19 mouse cellular contexts compared by ENCODE assay signal in the genomic region with DNA sequence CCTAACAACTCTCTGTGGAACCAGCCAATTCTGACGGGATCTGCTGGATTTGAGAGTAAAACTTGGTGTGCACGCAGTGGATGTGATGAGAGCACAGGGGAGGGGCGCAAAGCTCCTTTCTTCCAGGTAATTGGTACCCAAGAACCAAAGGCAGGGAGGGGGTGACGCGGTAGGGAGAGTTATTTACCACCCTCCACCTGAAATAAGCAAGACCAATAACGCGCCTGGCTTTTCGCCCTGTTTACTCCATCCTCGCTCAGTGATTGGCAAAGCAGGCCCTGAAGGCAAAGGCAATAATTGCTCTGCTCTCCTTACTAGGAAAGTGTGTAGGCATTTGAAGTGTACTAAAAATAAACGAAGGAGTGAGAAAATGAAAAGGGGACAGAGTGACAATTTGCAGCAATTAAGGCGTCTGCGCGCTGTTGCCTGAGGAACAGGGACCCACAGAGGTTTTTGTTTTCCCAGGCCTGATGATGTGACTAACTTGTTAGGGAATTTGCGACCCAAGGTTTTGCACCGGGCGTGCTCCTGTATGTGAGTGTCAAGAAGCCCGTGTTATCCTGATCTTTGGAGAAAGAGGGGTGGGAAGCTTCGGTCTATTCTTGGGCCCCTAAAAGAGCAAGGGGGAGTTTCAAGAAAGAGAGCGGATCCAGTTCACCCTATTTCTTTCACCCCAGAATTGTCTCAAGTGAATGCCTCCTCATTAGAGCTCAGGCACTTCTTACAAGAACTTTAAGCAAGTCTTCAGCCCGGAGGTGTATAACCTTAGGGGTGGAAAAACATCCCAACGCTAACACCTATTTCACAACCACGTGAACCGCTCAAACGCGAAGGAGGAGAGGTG. TPM values are rescaled to one million over a fixed set of nuclear protein-coding genes. Genes with fewer than 3 reads are reported as not detected.
A peak's percentile ranks its signal among the peaks of the same experiment; 100 is the strongest.
DNase-seq lines count a peak whose midpoint lies in the region; ATAC-seq and TF ChIP-seq lines count a peak whose summit lies in the region.
"Had no signal": no experiment of that assay in that cellular context is flagged by ENCODE, and none has a peak within 500 bp of the region (broad histone marks: within the 10 kb centered on the region; RNA-seq: fewer than 3 reads in every experiment).

No protein-coding gene starts in this region.

- no peak for TF ChIP-seq CTCF in midbrain, postnatal 0 days (IDR thresholded peaks at IDR 0.05)
- TF ChIP-seq CTCF in layer of hippocampus, adult 2 months (conservative IDR thresholded peaks at IDR 0.05), result no peak

- peaks cover 14% of the 10 kb centered on the region for H3K4me1 ChIP-seq in midbrain, embryonic 10.5 days
- H3K4me1 ChIP-seq in midbrain, postnatal 0 days (ENCODE audit: insufficient read depth, low read length), result no peaks in the 10 kb centered on the region
- peaks cover 14% of the 10 kb centered on the region; the same call in 1 of the 2 replicates for H3K4me1 ChIP-seq in embryonic facial prominence, embryonic 12.5 days
- H3K4me1 ChIP-seq in limb, embryonic 12.5 days (replicated peaks), result peaks cover 37% of the 10 kb centered on the region
- H3K4me1 ChIP-seq: neural tube, embryonic 12.5 days had no signal

- DNase-seq in midbrain, embryonic 10.5 days (ENCODE audit: low spot score), result peak; percentile 24
- DNase-seq in midbrain, postnatal 0 days (ENCODE audit: low spot score), result no peak
- peak; percentile 23 for DNase-seq in retina, embryonic 14.5 days (ENCODE audit: low spot score)
- no peak for DNase-seq in cerebellum, postnatal 4 days (ENCODE audit: low spot score in 2 of 2)
- DNase-seq in layer of hippocampus, adult 2 months (ENCODE audit: low spot score in 2 of 2), result no peak
- no peak for DNase-seq in spleen, adult 12 weeks (ENCODE audit: low spot score)
- DNase-seq: cerebellum, adult 2 months; kidney, adult 2 months; kidney, postnatal 4 days; liver; lung, embryonic 14.5 days had no signal

- H3K9ac ChIP-seq in midbrain, postnatal 0 days (replicated peaks; ENCODE audit: low read length, poor library complexity, severe bottlenecking), result no peak overlapping the region
- H3K9ac ChIP-seq in embryonic facial prominence, embryonic 12.5 days, result no peak overlapping the region
- no peak overlapping the region for H3K9ac ChIP-seq in limb, embryonic 12.5 days (replicated peaks)
- H3K9ac ChIP-seq: lung, embryonic 14.5 days; neural tube, embryonic 12.5 days had no signal

- H3K27ac ChIP-seq in midbrain, embryonic 10.5 days (replicated peaks), result no peak overlapping the region
- no peak overlapping the region for H3K27ac ChIP-seq in midbrain, postnatal 0 days (ENCODE audit: low read depth, low read length)
- H3K27ac ChIP-seq in embryonic facial prominence, embryonic 12.5 days, result peak overlapping the region; percentile 70; the same call in 1 of the 2 replicates
- no peak overlapping the region for H3K27ac ChIP-seq in limb, embryonic 12.5 days
- H3K27ac ChIP-seq in layer of hippocampus, adult 2 months, result no peak overlapping the region
- H3K27ac ChIP-seq: neural tube, embryonic 12.5 days; stomach, postnatal 0 days had no signal

- H3K4me3 ChIP-seq in midbrain, embryonic 10.5 days, result no peak overlapping the region
- H3K4me3 ChIP-seq in midbrain, postnatal 0 days (ENCODE audit: low read depth, low read length), result no peak overlapping the region
- no peak overlapping the region for H3K4me3 ChIP-seq in embryonic facial prominence, embryonic 12.5 days
- H3K4me3 ChIP-seq in limb, embryonic 12.5 days (replicated peaks), result no peak overlapping the region
- no peak overlapping the region for H3K4me3 ChIP-seq in layer of hippocampus, adult 2 months
- H3K4me3 ChIP-seq: megakaryocyte, embryonic 14.5 days; neural tube, embryonic 12.5 days had no signal

- H3K4me2 ChIP-seq in midbrain, postnatal 0 days (ENCODE audit: low read depth, low read length, poor library complexity, severe bottlenecking), result no peak overlapping the region
- peak overlapping the region; percentile 47 for H3K4me2 ChIP-seq in embryonic facial prominence, embryonic 12.5 days (replicated peaks)
- H3K4me2 ChIP-seq in limb, embryonic 12.5 days, result peak overlapping the region; percentile 46; the same call in 1 of the 2 replicates
- H3K4me2 ChIP-seq: lung, embryonic 14.5 days; neural tube, embryonic 12.5 days had no signal

- H3K27me3 ChIP-seq in midbrain, embryonic 10.5 days (ENCODE audit: low read depth, poor library complexity, severe bottlenecking), result peaks cover 100% of the 10 kb centered on the region
- peaks cover 90% of the 10 kb centered on the region for H3K27me3 ChIP-seq in midbrain, postnatal 0 days (ENCODE audit: insufficient read depth, low read length)
- H3K27me3 ChIP-seq in embryonic facial prominence, embryonic 12.5 days, result peaks cover 83% of the 10 kb centered on the region
- H3K27me3 ChIP-seq in limb, embryonic 12.5 days, result peaks cover 96% of the 10 kb centered on the region

- H3K36me3 ChIP-seq in midbrain, embryonic 10.5 days, result no peaks in the 10 kb centered on the region
- H3K36me3 ChIP-seq in midbrain, postnatal 0 days (ENCODE audit: insufficient read depth, low read length), result no peaks in the 10 kb centered on the region
- no peaks in the 10 kb centered on the region for H3K36me3 ChIP-seq in embryonic facial prominence, embryonic 12.5 days
- H3K36me3 ChIP-seq in limb, embryonic 12.5 days, result no peaks in the 10 kb centered on the region
- H3K36me3 ChIP-seq: neural tube, embryonic 12.5 days had no signal

- no peak for ATAC-seq in midbrain, postnatal 0 days (ENCODE audit: low FRiP score)
- ATAC-seq in embryonic facial prominence, embryonic 12.5 days (ENCODE audit: insufficient number of reproducible peaks, insufficient read depth, low FRiP score, low TSS enrichment), result no peak
- ATAC-seq in limb, embryonic 12.5 days (ENCODE audit: insufficient number of reproducible peaks, insufficient read depth, low FRiP score, low TSS enrichment, low read depth), result no peak

- H3K9me3 ChIP-seq in midbrain, embryonic 10.5 days (replicated peaks), result no peaks in the 10 kb centered on the region
- no peaks in the 10 kb centered on the region for H3K9me3 ChIP-seq in midbrain, postnatal 0 days (ENCODE audit: low read length)
- H3K9me3 ChIP-seq in embryonic facial prominence, embryonic 12.5 days, result no peaks in the 10 kb centered on the region
- H3K9me3 ChIP-seq in limb, embryonic 12.5 days, result no peaks in the 10 kb centered on the region
- H3K9me3 ChIP-seq: neural tube, embryonic 12.5 days had no signal

- WGBS in midbrain, embryonic 10.5 days, result under 1% methylated on average over 25 of the region's 25 CpGs
- WGBS in midbrain, postnatal 0 days, result 2% methylated on average over 25 of the region's 25 CpGs
- WGBS in embryonic facial prominence, embryonic 12.5 days, result 1% methylated on average over 25 of the region's 25 CpGs
- WGBS in limb, embryonic 12.5 days, result under 1% methylated on average over 25 of the region's 25 CpGs

RNA-seq across cellular contexts. Expression of a gene that starts 8.0 kb away (rescaled TPM):
- 0.48 and 0.79 TPM in 2 replicates for polyA plus RNA-seq in midbrain, embryonic 10.5 days (2016; fragmentation: Nextera tagmentation; extraction: Ambion mirVana)
- total RNA-seq in midbrain, postnatal 0 days (2014; rRNA removed), result 0.57 and 1.5 TPM in 2 replicates
- 0.81 and 1.1 TPM in 2 replicates for polyA plus RNA-seq in midbrain, postnatal 0 days (2015; fragmentation: Nextera tagmentation; extraction: Ambion mirVana)
- 8.0 and 13.5 TPM in 2 replicates for polyA plus RNA-seq in embryonic facial prominence, embryonic 12.5 days (2016; fragmentation: Nextera tagmentation; extraction: Ambion mirVana)
- 2.2 and 2.5 TPM in 2 replicates for polyA plus RNA-seq in limb, embryonic 12.5 days (2016; fragmentation: Nextera tagmentation; extraction: Ambion mirVana)
- 1 to 10 TPM; 7.5 to 8.5 TPM for total RNA-seq in layer of hippocampus, adult 2 months (2021)
- total RNA-seq: granulocyte monocyte progenitor cell, adult 5-6 weeks; heart, postnatal 25 days had no signal
- polyA plus RNA-seq: cerebellum, adult 2 months; kidney, adult 2 months; lung, embryonic 14.5 days; neural tube, embryonic 12.5 days; spleen, adult 2 months; stomach, postnatal 0 days had no signal

RNA-seq across cellular contexts. Expression of a gene that starts 26.8 kb away (rescaled TPM):
- polyA plus RNA-seq in midbrain, embryonic 10.5 days (2016; fragmentation: Nextera tagmentation; extraction: Ambion mirVana), result 4.5 and 8.9 TPM in 2 replicates
- 0.49 and 0.76 TPM in 2 replicates for total RNA-seq in midbrain, postnatal 0 days (2014; rRNA removed)
- 3.3 and 6.7 TPM in 2 replicates for polyA plus RNA-seq in midbrain, postnatal 0 days (2015; fragmentation: Nextera tagmentation; extraction: Ambion mirVana)
- 70.1 and 103 TPM in 2 replicates for polyA plus RNA-seq in embryonic facial prominence, embryonic 12.5 days (2016; fragmentation: Nextera tagmentation; extraction: Ambion mirVana)
- 33.9 and 42.5 TPM in 2 replicates for polyA plus RNA-seq in limb, embryonic 12.5 days (2016; fragmentation: Nextera tagmentation; extraction: Ambion mirVana)
- 1 to 10 TPM; 4.3 to 6.1 TPM for total RNA-seq in layer of hippocampus, adult 2 months (2021)
- total RNA-seq: granulocyte monocyte progenitor cell, adult 5-6 weeks had no signal
- polyA plus RNA-seq: cerebellum, adult 2 months; kidney, adult 2 months; spleen, adult 2 months had no signal

Comparison
In these comparisons a context has a peak if more than half of its experiments do, and no peak if none do; other contexts are left out.
1. DNase-seq: peak in midbrain, embryonic 10.5 days (single experiment) and retina, embryonic 14.5 days (single experiment); none in midbrain, postnatal 0 days (single experiment), cerebellum, postnatal 4 days (0 of 2), layer of hippocampus, adult 2 months (0 of 2) and spleen, adult 12 weeks (single experiment).